ENCODE assay signal across 11 mouse cellular contexts in the genomic region with DNA sequence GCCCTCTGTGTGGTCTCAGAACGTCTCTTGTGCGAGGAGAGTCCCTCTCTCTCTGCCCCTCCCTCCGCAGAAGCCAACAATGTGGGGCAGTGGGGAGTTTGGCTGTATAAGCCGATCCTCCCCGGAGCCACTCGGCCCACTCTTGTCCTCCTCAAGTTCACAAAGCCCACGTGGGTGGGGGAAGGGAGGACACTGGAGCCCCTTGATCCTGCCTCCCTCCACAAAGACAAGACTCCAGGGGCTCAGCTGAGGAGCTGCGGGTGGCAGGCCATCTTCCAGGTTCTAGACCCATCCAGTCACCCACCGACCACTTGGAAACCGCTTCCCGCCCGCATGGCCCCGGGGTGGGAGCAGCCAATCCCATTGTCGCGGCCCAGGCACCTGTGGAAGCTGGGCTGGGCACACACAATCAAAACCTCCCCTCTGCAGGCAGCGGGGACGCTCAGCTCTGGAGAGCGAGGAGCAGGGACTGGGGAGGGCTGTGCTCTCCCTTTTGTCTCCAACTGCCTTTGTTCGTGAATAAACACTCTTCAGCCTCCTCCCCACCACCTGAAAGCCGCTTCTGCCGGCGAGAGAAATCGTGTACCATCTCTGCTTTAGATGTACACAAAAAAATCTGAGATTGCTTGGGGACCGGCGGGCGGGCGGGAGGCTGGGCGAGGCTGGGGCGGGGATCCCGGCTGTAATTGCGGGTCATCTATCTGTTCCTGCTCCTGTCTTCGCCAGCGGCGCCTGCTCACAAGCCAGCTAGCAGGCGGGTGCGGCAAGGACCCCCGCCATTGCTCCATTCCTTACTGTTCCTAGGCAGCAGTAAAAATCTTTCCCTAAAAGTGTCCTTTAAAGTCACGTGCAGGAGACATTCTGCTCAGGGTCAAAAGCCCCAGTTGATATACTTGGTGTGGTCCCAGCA.
DNase-seq lines count a peak whose midpoint lies in the region; ATAC-seq and TF ChIP-seq lines count a peak whose summit lies in the region.
"Had no signal": no experiment of that assay in that cellular context is flagged by ENCODE, and none has a peak within 500 bp of the region (broad histone marks: within the 10 kb centered on the region; RNA-seq: fewer than 3 reads in every experiment).

No protein-coding gene starts in this region.

- intact Hi-C loops in heart, postnatal 25 days (cut with DNase I), result no loop called here
- intact Hi-C loops in heart, postnatal 36 days (cut with DNase I), result no loop called here
- intact Hi-C loops in left cerebral cortex, postnatal 14 days (cut with DNase I), result loop anchor here (5.0 kb wide), 1 partner anchor 58 kb away; no protein-coding TSS in a partner anchor

- no peak for ATAC-seq in heart, embryonic 15.5 days (replicated peaks; ENCODE audit: insufficient number of reproducible peaks, insufficient read depth, low FRiP score, low read depth)
- ATAC-seq in midbrain, postnatal 0 days (ENCODE audit: low FRiP score), result peak; percentile 77
- ATAC-seq: CD4-positive, CD25-positive, alpha-beta regulatory T cell, adult 4 months had no signal

- peaks cover 77% of the 10 kb centered on the region for H3K27me3 ChIP-seq in heart, embryonic 15.5 days
- peaks cover 80% of the 10 kb centered on the region for H3K27me3 ChIP-seq in hindbrain, embryonic 10.5 days (ENCODE audit: insufficient read depth, poor library complexity, severe bottlenecking)
- H3K27me3 ChIP-seq in midbrain, postnatal 0 days (ENCODE audit: insufficient read depth, low read length), result no peaks in the 10 kb centered on the region

- no peaks in the 10 kb centered on the region for H3K36me3 ChIP-seq in heart, embryonic 15.5 days
- no peaks in the 10 kb centered on the region for H3K36me3 ChIP-seq in hindbrain, embryonic 10.5 days
- H3K36me3 ChIP-seq in midbrain, postnatal 0 days (ENCODE audit: insufficient read depth, low read length), result no peaks in the 10 kb centered on the region
- H3K36me3 ChIP-seq: embryonic facial prominence, embryonic 15.5 days had no signal

- no peak overlapping the region for H3K9ac ChIP-seq in heart, embryonic 15.5 days
- peak overlapping the region; percentile 54 for H3K9ac ChIP-seq in midbrain, postnatal 0 days (replicated peaks; ENCODE audit: low read length, poor library complexity, severe bottlenecking)
- H3K9ac ChIP-seq: embryonic facial prominence, embryonic 15.5 days had no signal

- peak; percentile 49; the same call in 1 of the 2 replicates for TF ChIP-seq POLR2A in brain, embryonic 14.5 days (IDR thresholded peaks at IDR 0.05; ENCODE audit: borderline replicate concordance, extremely low read depth, insufficient read depth, insufficient read length, poor library complexity, severe bottlenecking)

- no peak for DNase-seq in heart, postnatal 25 days (ENCODE audit: low spot score)
- peak; percentile 88 for DNase-seq in brain, embryonic 14.5 days (ENCODE audit: low read depth)
- DNase-seq in hindbrain, embryonic 10.5 days (ENCODE audit: low spot score), result peak; percentile 68
- DNase-seq in midbrain, postnatal 0 days (ENCODE audit: low spot score), result peak; percentile 48
- DNase-seq in heart, postnatal 36 days, result no peak
- DNase-seq in left cerebral cortex, postnatal 14 days (ENCODE audit: low spot score in 2 of 2), result no peak
- DNase-seq in adrenal gland, adult (ENCODE audit: inconsistent age in 2 of 2, low spot score in 1 of 2), result no peak

- H3K4me2 ChIP-seq in heart, embryonic 15.5 days, result 0 out of 2 replicates have a peak overlapping the region, but pooled peaks have one; percentile 3
- H3K4me2 ChIP-seq in midbrain, postnatal 0 days (ENCODE audit: low read depth, low read length, poor library complexity, severe bottlenecking), result peak overlapping the region; percentile 43
- H3K4me2 ChIP-seq: embryonic facial prominence, embryonic 15.5 days had no signal

- H3K9me3 ChIP-seq in heart, embryonic 15.5 days (replicated peaks), result no peaks in the 10 kb centered on the region
- H3K9me3 ChIP-seq in hindbrain, embryonic 10.5 days, result no peaks in the 10 kb centered on the region
- H3K9me3 ChIP-seq in midbrain, postnatal 0 days (ENCODE audit: low read length), result no peaks in the 10 kb centered on the region
- H3K9me3 ChIP-seq: embryonic facial prominence, embryonic 15.5 days; megakaryocyte, embryonic 14.5 days had no signal

- no peak for TF ChIP-seq CTCF in brain, embryonic 14.5 days (IDR thresholded peaks at IDR 0.05; ENCODE audit: borderline replicate concordance, extremely low read depth, insufficient read depth, insufficient read length)
- no peak for TF ChIP-seq CTCF in midbrain, postnatal 0 days (IDR thresholded peaks at IDR 0.05)

- H3K27ac ChIP-seq in heart, embryonic 15.5 days, result no peak overlapping the region
- H3K27ac ChIP-seq in hindbrain, embryonic 10.5 days, result peak overlapping the region; percentile 92
- H3K27ac ChIP-seq in midbrain, postnatal 0 days (ENCODE audit: low read depth, low read length), result peak overlapping the region; percentile 73
- H3K27ac ChIP-seq: embryonic facial prominence, embryonic 15.5 days had no signal

- H3K4me3 ChIP-seq in heart, embryonic 15.5 days, result no peak overlapping the region
- peak overlapping the region; percentile 50 for H3K4me3 ChIP-seq in hindbrain, embryonic 10.5 days
- no peak overlapping the region for H3K4me3 ChIP-seq in midbrain, postnatal 0 days (ENCODE audit: low read depth, low read length)
- H3K4me3 ChIP-seq: embryonic facial prominence, embryonic 15.5 days; megakaryocyte, embryonic 14.5 days had no signal

- 3% methylated on average over 38 of the region's 38 CpGs for WGBS in heart, embryonic 15.5 days
- WGBS in hindbrain, embryonic 10.5 days, result under 1% methylated on average over 38 of the region's 38 CpGs
- 2% methylated on average over 38 of the region's 38 CpGs for WGBS in midbrain, postnatal 0 days

- H3K4me1 ChIP-seq in heart, embryonic 15.5 days (replicated peaks), result no peaks in the 10 kb centered on the region
- peaks cover 27% of the 10 kb centered on the region for H3K4me1 ChIP-seq in hindbrain, embryonic 10.5 days (replicated peaks)
- H3K4me1 ChIP-seq in midbrain, postnatal 0 days (ENCODE audit: insufficient read depth, low read length), result 0 out of 2 replicates have a peak, but pooled peaks cover 15% of the 10 kb centered on the region
- H3K4me1 ChIP-seq: embryonic facial prominence, embryonic 15.5 days; megakaryocyte, embryonic 14.5 days had no signal

Comparison
In these comparisons a context has a peak if more than half of its experiments do, and no peak if none do; other contexts are left out.
1. DNase-seq: peak in brain, embryonic 14.5 days (single experiment), hindbrain, embryonic 10.5 days (single experiment) and midbrain, postnatal 0 days (single experiment); none in heart, postnatal 25 days (single experiment), heart, postnatal 36 days (0 of 2), left cerebral cortex, postnatal 14 days (0 of 2) and adrenal gland, adult (0 of 2).